Mouse (Mus musculus) liver (tissue): Measurements from ENCODE around the gene Zfp579.
"Not testable (repeated sequence)": the region's sequence is repeated elsewhere in the genome, so short reads cannot be mapped to it uniquely, and the experiment has no call there.

Experiments used
- DNase-seq: peaks from one replicate; pipeline ENCODE4 v3.0.0-alpha.2; 2020; ENCODE audit warnings: mixed read lengths

Zfp579 gene

DNA sequence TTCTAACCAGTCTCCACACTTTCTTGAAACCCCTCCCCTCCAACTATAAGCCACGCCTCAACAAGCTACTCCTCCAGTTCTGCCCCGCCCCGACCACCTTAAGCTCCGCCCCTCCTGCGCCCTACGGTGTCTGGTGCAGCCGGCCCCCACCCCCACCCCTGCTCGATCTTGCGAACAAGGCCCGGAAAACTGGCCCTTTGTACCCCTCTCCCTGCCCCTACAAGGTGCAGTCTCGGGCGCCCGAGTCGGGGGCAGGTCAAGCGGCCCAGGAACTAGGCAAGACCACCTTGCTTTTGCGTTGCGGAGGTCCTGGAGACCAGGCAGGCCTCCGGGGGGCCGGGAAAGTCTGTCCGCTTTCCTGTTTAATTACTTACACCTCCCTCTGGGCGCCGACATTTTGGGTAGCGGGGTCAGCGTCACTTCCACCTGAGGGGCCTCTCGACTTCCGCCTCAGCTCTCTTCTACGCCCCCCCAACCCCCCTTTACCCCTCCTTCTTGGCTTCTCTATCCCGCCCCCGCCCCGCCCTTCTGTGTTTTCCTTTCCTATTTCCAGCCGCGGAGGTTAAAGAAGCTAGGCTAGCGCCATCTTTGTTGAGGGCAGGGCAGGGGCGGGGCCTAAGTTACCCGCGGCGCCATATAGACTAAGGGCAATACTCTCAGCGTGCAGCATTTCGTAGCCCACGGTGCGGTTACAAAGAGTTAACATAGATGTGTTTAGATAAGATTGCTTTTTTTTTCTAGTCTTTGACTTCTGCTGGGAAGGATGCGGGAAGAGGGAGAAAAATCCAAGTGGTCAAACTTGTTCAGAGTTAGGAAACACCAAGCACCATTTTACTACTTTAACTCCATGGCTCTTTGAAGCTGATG, 18.5 kb upstream of the Zfp579 start, which contains the start of the genes Zfp524 and Fiz1:
Gene Zfp524 (plus strand): TSS at position 165 of the 867 bp plus-strand sequence.
Gene Fiz1 (minus strand): TSS at position 447 of the 867 bp plus-strand sequence.
- peak; percentile 98 for DNase-seq

DNA sequence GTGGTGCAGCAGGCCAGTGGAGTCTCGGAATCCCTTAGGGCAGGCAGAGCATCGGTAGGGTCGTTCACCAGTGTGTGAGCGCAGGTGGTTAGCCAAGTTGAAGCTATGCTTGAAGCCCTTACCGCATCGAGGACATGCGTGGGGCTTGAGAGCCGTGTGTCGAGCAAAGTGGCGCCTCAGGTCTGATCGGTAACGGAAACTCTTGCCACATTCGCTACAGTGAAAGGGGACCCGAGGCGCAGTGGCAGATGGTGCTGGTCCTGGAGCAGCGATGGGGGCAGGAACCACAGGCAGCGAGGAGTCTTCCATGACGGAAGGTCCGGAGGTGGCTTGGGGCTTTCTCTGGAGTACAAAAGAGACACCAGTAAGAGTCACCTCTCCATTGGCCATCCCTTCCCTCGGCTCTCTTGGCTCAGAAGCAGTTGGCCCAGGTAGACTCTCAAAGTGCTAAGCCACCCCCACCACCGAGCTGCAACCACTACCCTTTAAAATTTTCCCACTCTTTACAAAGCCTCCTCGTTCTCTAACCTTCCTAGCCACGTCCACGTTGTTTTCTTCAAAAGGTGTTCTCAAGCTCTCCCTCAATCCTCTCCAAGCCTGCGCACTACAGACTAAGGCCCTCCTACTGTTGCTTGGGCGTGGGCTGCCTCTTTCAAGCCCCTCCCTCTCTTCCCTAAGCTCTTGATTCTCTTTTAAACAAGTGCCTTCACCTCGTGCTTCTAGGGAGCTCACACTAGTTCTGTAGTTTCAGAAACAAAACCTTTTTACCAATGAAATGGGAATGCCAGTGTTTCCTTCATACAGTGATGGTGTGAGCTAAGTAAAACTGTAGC, 16.9 kb upstream of the Zfp579 start:
- no peak for DNase-seq

DNA sequence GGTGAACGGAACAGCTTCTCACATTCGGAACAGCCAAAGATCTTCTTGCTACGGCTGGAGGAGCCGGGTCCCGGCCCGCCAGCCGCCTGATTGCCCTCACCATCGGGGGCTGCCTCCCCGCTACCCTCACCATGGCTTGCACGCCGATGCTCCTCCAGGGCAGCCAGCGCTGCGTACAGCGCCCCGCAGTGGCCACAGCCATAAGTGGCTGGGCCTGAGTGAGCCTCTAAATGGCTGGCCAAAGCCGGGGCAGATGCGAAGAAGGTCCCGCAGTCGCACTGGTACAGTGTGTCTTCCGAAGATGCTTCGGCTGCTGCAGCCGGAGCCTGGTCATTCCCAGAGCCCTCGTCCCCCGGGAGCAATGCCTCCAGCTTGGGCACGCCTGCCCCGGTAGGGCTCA, 12.3 kb upstream of the Zfp579 start:
- DNase-seq: no peak

DNA sequence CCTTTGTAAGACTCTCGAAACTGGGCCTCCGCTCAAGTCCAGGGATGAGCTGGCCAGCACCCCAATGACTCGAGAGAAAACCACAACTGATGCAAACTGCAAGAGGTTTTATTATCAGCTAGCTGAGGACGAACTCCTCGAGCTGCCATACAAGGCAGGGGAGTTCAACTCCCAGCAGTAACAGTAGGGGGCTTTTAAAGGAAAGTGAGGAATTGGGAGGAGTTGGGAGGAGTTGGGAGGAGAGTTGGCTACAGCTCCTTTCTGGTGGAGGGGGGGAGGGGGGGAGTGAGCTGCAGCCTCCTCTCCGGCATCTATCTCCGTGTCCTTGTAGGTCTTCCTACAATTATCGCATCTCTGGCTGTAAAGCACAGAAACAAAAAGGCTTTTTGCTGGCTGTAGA, 6.9 kb upstream of the Zfp579 start:
- not testable (repeated sequence) for DNase-seq

DNA sequence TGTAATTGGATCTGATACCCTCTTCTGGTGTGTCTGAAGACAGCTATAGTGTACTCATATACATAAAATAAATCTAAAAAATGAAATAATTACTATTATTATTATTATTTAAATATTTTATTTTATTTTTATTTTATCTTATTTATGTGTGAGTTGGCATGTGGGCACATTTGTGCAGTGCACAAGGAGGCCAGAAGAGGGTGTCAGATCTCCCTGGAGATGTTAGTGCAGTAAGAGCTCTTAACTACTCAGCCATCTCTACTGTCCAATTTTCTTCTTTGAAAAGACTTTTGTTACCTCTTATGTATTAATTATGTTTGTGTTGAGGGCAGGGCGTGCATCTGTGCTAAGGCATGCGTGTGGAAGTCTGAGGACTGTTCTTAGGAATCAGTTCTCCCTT, 3.9 kb upstream of the Zfp579 start:
- no peak for DNase-seq

DNA sequence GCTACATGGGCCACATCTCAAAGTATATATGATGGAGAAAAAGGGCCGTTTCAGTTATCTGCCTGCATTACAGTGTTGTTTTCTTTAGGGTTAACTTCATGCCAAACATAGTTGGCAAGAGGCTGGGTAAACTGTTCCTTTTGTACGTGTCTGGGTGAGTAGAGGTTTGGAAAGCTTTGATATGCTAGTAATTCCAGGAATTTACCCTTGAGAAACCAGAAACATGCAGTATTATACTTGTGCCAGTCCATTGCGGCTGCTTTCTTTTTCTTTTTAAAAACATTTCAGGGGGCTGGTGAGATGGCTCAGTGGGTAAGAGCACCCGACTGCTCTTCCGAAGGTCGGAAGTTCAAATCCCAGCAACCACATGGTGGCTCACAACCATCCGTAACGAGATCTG, 976 bp upstream of the Zfp579 start:
- no peak for DNase-seq

DNA sequence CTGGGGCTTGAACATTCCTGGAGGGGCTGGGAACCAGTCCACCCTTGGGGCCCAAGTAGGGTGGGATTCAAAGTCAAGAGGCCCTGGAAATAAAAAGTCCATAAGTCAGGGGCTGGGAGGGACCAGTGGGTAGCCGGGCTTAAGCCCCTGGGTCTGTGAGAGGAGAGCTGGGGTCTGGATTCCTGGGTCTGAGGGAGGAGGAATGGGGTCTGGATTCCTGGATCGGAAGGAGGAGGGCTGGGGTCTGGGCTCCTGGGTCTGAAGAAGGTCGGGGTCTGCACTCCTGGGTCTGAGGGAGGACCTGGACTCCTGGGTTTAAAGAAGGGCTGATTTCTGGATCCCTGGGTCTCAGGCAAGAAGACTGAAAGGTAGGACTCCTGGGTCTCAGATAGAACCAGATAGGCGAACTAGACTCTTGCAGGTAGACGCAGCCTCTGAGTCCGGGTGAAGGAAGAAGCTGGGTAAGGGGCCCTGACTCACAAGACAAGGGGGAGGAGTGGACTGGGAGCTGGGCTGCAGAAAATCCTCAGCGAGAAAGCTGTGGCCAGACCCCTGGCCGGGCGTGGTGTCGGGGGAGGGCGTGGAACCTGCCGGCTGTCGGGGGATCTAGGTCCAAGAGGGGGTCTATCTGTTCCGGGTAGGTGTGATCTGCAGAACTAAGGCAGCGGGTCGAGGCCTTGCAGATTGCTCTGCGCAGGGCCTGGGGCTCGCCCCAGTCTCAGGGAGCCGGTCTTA, 523 bp downstream of the Zfp579 start:
- DNase-seq: no peak

DNA sequence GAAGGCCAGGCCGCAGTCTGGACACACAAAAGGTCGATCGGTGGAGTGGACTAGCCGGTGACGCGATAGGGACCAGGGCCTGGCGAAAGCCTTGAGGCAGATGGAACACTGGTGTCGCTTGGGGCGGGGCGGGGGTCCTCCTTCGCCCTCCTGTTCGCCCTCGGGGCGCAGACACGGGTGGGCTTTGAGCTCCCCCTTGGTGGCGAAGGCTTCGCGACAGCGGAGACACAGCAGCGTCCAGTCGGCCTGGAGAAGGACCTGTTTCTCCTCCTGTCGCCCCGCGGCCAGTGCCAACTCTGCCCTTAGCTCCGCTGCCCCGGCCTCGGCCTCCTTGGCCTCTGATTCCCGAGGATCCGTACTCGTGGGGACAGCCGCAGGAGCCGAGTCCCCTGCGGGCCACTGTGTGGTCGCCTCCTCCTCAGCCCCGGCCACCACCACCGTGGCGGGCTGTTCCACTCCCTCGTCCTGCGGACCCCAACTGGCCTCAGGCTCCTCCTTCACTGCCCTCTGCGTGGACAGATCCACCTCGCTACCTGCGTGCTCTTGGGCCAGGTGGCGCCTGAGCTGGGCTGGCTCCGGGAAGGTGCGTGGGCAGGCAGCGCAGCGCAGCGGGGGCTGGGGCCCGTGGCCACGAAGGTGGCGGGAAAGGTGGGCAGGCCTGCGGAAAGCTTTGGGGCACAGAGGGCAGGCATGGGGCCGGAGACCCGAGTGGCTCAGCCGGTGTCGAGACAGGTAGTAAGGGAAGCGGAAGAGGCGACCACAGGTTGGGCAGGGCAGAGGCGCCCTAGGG, 1.8 kb downstream of the Zfp579 start:
- DNase-seq: no peak

DNA sequence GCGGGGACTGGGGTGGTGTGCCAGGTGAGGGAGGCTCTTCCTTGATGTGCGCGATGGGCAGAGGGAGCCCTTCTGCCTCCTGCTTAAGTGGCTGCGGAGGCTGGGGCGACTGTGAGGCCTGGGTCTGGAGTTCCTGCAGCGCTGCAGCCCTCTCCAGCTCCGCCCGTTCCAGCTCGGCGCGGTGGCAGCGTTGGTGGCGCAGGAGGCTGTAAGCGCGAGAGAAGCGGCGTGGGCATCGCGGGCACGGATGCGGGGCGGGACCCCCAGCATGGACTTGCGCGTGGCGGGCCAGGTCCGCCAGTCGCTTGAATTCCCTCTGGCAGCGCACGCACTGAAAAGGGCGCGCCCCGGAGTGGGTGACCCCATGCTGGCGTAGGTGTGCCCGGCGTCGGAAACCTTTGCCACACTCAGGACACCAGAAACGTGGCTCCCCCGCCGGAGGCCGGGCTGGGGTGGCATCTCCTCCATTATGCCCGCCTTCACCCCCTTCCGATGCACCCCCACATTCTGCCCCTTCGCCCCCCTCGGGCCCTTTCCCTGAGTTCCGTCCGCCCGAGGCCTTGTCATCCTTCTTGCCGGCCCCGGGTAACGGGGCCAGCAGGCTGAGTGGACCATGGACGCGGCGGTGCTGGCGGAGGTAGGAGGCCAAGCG, 2.5 kb downstream of the Zfp579 start:
- no peak for DNase-seq

DNA sequence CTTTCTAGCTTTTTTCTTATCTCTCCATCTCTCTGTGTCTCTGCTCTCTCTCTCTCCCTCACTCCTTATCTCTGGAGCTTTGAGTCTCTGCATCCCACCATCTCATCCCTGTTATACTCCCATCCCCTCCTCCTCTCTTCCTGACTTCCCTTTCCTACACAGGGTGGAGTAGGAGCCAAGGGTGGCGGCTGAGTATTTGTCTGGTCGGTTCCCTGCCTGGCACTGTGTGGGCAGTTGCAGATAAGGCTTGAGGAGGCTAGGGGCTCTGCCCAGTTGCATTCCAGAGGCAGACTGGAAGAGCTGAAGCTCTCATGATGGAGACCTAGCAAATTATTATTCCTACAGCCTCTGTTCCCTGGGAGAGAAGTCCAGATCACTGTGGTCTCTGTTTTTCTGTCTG, 7.7 kb downstream of the Zfp579 start:
- DNase-seq: no peak

DNA sequence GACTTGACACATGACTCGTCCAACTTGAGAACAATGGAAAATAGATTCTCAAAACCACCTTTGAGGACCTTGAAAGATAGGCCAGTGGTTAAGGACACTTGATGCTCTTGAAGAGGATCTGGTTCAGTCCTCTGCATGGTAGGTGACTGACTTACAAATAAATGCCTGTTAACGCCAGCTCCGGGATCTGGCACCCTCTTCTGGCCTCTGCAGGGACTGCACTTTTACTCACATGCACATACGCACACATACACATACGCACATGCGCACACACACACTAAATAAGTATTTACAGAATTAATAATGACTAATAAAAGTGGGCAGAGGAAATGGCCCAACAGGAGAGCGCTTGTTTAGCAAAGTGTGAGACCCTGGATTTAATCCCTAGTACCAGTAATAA, 19.1 kb downstream of the Zfp579 start:
- DNase-seq: no peak

DNA sequence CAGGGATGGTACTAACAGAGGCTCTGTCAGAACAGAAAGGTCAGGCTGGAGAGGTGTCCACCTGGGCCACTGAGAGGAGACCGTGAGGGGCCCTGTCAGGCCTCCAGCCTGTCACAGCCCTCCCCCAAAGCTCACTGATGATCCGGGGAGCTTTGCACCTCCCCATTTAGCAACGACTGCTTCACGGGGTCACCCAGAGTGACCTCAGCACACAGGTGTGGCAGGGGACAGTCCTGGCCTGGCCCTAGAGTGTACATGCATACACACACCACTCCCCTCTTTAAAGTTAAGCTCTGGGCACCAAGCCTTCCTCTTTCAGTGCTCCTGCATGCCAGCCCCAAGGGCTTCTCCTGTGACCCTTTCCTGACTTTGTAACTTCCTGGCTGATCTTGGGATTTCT, 20.5 kb downstream of the Zfp579 start:
- DNase-seq: no peak

DNA sequence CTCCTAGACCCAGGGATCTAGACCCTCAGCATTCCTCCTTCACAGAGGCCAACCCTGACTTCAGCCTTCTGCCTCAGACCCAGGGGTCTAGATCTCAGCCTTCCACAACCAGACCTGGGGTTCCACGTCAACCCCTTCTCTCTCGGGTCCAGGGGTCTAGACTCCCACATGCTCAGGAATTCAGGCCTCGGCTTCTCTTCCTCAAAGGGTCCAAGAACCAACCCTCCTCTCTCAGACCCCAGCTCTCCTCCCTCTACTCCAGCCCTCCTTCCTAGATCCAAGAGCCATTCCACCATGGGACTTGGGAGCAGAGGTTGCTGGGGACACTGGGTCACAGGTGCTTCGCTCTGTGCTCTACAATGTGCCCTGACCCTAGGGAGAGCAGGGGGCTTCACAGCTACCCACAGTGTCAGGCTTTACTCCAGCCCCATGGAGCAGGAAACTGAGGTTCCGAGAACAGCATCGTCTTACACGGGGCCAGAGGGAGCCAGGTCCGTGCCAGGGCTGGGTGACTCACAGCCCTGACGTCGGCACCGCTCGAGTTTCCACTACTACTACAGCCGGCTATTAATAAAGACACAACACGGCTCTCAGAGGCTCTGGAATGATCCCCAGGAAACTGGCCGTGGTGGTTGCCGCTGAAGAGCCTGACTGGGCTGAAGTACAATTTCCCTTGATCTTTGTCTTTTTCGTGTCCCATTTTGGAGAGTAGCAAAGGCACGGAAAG, 23.5 kb downstream of the Zfp579 start:
- DNase-seq: no peak

DNA sequence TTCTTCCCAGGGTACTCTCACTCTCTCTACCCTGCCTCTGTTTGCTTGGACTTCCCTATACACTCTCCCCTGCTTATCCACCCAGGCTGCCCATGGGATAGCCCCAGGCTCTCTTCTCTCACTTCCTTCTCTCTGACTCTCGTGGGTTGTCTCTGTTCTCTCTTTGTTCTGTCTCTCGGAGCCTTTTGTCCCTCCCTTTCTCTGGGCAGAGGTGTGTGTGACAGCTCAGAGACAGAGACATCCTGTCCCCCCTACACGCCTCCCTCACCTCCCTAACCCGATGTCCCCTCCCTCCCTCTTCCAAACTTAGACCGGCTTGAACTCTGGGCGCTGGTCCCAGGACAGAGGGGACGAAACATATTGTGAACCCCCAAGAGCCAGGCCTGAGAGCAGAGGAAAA, 24.2 kb downstream of the Zfp579 start:
- no peak for DNase-seq

DNA sequence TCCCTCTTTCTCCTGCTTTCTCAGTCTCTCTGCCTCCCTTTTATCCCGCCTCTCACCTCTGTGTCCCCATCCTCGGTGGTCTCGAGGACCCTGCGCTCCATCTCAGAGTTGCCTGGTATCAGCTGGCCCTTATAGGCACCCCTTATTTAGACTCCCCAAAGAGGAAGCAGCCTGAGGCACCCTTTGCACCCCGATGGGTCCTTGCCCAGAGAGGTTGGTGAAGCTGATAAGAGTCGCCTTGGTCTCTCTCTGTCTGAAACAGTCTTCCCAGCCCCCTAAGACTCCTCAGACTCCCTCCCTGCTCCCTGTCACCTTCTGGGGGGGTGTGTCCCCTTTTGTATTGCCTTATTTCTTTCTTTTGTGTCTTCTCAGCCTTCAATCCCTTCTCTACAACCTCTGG, 24.9 kb downstream of the Zfp579 start, which contains the start of gene Sbk3:
Gene Sbk3 (minus strand): TSS at position 101 of the 400 bp plus-strand sequence.
- DNase-seq: no peak

DNA sequence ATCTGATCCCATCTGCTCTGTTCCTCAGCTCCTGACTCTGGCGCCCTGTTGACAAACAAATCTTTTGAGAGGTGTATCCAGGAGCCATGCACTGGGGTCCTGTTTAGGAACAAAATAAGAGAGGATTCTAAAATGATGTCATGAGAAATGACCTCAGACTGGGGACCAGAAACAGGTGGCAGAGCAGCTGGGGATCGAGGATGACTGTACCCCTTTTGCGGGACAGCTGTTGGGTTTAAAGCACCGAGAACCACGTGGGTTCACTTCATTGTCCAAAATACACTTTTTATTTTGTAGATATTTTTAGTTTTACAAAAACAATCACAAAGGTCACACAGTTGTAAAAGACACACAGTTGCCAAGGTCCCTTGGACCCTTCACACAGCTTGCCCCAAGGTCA, 31.0 kb downstream of the Zfp579 start:
- no peak for DNase-seq

DNA sequence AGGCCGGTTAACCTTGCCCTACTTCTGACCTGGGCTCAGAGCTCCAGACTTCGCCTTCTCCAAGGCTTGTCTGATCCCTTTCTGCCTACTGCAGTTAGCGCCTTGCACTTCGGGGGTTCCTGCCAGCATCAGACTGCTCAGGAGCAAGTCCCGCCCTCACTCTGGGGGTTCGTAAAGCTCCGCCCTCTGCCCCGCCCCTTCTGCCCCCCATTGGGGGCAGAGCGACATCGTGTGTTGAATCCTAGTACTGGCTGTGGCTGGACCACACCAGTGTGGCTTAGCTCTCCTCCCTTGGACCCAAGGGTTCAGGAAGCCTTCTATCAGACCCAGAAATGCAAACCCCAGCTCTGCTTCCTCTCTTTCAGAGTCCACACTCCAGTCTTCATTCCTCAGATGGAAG, 31.7 kb downstream of the Zfp579 start, which contains the start of gene Sbk2:
Gene Sbk2 (minus strand): TSS at position 135 of the 400 bp plus-strand sequence.
- DNase-seq: peak; percentile 78

DNA sequence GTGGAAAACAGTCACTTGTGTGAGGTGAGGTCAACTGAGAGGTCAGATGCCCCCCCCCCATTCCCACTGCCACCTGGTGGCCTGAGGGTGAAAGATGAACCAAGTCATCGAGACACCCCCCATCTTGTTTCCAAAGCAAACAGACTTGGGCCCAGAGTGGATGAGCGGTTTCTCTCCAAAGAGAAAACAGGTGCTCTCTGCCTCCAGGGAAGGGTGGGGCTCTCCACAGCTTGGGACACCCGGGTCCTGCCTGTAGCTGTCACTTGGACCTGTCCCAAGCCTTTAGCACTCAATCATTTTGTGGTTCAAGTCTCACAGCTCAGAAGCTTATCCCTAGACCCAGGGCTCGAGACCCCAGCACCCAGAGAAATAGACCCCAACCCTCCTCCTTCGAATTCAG, 32.4 kb downstream of the Zfp579 start:
- DNase-seq: no peak

DNA sequence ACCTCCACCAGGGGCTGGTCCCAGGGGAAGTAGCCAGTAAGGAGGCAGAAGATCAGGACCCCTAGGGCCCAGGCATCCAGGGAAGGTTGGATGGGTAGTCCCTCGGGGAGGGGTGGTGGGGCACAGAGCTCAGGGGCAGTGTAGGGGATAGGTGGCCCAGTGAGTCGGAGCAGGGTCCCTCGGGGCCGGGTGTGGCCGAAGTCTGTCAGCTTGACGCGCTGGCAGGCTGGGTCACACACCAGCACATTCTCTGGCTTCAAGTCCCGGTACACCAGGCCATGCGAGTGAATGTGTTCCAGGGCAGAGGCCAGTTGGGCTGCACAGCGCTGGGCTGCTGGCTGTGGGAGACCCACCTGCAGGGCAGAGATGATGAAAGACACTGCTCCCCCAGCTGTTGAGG, 38.6 kb downstream of the Zfp579 start:
- DNase-seq: no peak

DNA sequence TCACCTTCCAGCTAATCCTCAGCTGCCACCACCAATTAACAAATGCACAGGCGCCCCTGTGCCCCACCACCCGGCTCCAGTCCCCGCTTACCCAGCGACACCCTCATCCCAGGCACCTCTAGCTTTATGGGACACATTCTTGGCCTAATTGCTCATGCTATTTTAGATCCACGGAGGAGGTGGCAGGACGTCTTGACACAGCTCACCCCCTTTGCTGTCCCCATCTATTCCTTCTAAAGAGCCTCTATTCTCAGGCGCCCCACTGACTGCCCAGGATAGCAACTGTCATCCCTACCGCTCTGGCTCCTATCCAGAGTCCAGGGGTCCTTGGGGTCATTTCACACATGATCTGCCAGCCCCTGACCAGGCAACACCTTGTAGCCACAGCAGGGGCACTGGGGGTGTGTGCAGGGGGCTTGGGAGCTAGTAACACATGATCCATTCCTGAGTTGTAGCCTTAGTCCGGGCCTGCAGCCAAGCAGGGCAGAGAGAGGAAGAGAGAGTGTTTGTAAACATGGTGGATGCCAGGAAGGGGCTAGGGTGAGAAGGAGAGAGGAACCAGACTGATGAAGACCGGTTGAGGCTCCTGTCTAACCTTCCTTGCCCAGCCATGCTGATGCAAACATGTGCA, 42.0 kb downstream of the Zfp579 start:
- no peak for DNase-seq
